Mouse (Mus musculus): ENCODE results near the gene Pex12. TPM values are rescaled to one million over a fixed set of nuclear protein-coding genes. Genes with fewer than 3 reads are reported as not detected.

The Pex12 gene
- polyA plus RNA-seq, 1 experiment from 2014 or later: 19.7 TPM

DNA sequence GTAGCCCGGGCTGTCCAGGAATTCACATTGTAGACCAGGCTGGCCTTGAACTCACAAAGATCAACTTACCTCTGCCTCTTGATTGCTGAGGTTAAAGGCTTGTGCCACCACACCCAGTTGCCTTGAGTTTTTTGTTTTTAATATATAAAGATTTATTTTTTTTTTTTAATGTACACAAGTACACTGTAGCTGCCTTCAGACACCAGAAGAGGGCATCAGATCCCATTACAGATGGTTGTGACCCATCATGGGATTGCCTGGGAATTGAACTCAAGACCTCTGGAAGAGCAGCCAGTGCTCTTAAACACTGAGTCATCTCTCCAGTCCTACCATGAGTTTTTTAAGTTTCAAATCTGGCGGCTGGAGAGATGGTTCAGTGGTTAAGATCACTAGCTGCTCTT lies 955 bp downstream of the Pex12 start:
- no peak overlapping the region for H3K9ac ChIP-seq (replicated peaks)
- peaks cover 31% of the 10 kb centered on the region for H3K4me1 ChIP-seq
- no peak for ATAC-seq (ENCODE audit: low FRiP score, low read depth)
- 63% methylated on average over 2 of the region's 2 CpGs for WGBS
- no peaks in the 10 kb centered on the region for H3K27me3 ChIP-seq
- peaks cover 4% of the 10 kb centered on the region for H3K36me3 ChIP-seq
- no peak overlapping the region for H3K4me3 ChIP-seq
- no peak overlapping the region for H3K4me2 ChIP-seq (replicated peaks)
- H3K9me3 ChIP-seq: no peaks in the 10 kb centered on the region
- no peak overlapping the region for H3K27ac ChIP-seq (replicated peaks)

DNA sequence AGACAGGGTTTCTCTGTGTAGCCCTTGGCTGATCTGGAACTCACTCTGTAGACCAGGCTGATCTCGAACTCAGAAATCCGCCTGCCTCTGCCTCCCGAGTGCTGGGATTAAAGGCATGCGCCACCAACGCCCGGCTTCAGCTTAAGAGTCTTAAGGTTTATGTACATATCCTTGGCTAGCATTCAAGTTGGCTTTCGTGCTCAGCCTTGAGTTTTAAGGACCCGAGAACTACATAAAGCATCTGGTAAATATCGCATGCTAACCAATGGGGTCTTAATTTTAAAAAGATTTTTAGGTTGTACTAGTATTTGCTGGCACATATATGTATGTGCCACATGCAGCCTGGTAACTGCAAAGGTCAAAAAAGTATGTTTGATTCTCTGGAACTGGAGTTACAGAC lies 2.7 kb downstream of the Pex12 start:
- WGBS: 96% methylated on average over 9 of the region's 9 CpGs
- peaks cover 31% of the 10 kb centered on the region for H3K4me1 ChIP-seq
- no peak for ATAC-seq (ENCODE audit: low FRiP score, low read depth)
- no peak overlapping the region for H3K9ac ChIP-seq (replicated peaks)
- H3K4me2 ChIP-seq (replicated peaks): no peak overlapping the region
- H3K4me3 ChIP-seq: no peak overlapping the region
- H3K9me3 ChIP-seq: no peaks in the 10 kb centered on the region
- peaks cover 15% of the 10 kb centered on the region for H3K36me3 ChIP-seq
- H3K27ac ChIP-seq (replicated peaks): no peak overlapping the region
- H3K27me3 ChIP-seq: no peaks in the 10 kb centered on the region

DNA sequence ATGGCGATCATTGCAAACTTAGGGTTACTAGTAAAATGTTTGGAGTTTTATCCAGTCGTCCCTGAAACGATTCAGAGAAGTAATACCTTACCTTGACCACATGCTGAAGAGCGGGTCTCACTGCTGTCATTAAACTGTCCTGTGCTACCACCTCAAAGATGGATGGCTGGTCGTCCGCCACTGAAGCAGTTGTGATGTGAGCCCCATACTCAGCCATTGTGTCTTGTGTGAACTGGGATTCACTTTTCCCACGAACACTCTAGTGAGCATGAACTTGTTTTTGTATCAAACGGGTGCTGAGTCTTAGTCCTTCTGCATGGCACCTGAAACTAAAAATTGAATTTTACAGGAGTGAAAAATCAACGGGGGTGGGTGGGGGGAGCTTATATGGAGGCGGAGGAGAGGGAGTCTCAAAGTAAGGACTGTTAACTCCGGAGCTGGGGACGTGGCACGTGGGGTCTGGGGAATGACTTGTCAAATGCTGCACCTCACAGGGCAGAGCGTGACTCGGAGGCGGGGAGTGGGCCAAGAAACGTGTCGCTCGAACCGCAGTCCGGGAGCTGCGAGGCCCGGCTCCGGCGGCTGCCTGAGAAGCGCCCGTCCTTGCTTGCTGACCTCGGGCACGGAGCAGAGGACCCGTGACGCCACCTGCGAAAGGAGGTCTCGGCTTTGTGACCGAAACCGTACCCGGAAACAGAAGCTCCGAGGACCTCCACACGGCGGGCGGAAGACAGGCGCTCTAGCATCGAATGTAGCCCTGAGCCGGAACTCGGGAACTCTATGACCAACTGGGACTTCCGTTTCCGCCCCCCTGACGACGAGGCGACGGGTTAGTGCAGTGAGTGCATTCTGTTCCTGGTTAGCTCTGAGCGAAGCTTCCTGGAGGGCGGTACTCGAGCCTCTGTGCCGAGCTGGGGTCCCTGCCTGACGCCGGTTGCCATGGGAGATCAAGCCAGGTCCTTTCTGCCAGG lies 3.9 kb downstream of the Pex12 start, which contains the start of gene Ap2b1:
Ap2b1 (plus strand) TSS at position 800 of the 971 bp plus-strand sequence.
- 2% methylated on average over 56 of the region's 56 CpGs for WGBS
- Histone ChIP-seq H3K9me3 (no peaks in the 10 kb centered on the region), H3K27me3 (no peaks in the 10 kb centered on the region), H3K4me2 (replicated peaks) (peak within 1 kb of the TSS; percentile 64), H3K9ac (replicated peaks) (peak within 1 kb of the TSS; percentile 72), H3K4me3 (peak within 1 kb of the TSS; percentile 81), H3K36me3 (peaks cover 15% of the 10 kb centered on the region), H3K4me1 (peaks cover 23% of the 10 kb centered on the region), H3K27ac (replicated peaks) (peak within 1 kb of the TSS; percentile 88)
- ATAC-seq (ENCODE audit: low FRiP score, low read depth): peak; percentile 88

DNA sequence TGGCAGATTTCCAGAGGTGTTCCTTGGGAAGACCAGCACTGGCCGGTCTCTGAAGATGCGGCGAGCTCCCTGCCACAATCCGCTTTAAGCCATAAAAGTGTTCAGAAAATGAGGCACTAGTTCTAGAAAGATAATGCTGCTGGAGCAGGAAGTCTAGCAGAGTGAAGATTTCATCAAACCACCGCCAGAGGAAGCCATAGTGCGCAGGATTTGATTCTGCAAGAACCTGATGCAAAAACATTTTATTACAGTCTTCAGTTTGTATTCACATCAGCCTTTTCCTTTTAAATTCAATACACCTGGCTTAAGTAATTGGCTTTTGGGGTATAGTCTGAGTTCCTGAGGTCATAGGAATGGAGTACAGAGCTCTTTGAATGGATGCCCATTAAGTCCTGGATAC lies 4.6 kb downstream of the Pex12 start:
- Histone ChIP-seq H3K27ac (replicated peaks) (no peak overlapping the region), H3K27me3 (no peaks in the 10 kb centered on the region)
- 78% methylated on average over 6 of the region's 6 CpGs for WGBS

DNA sequence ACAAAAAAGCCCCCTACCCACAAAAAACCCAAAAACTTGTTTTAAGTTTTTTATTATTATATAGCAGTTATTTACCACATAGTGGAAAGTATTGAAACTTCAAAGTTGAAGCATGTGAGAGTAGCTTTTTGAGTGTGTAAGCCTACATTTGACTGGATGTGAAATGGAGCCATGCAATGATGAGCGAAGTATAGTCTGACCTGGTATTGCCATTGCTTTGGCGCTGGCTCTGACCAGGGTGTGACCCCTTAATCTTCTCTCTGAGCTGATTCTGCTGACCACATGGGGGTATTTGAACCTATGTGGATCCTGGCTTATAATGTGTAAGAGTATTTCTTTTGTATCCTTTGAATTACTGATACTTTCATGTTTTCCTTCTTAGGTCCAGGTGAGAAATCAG lies 8.3 kb downstream of the Pex12 start:
- H3K27ac ChIP-seq (replicated peaks): no peak overlapping the region
- H3K9ac ChIP-seq (replicated peaks): no peak overlapping the region
- peaks cover 35% of the 10 kb centered on the region for H3K4me1 ChIP-seq
- H3K4me2 ChIP-seq (replicated peaks): peak overlapping the region; percentile 74; the same call in 1 of the 2 replicates
- no peak overlapping the region for H3K4me3 ChIP-seq
- WGBS: 83% methylated on average over 2 of the region's 2 CpGs
- ATAC-seq (ENCODE audit: low FRiP score, low read depth): no peak
- no peaks in the 10 kb centered on the region for H3K9me3 ChIP-seq
- peaks cover 15% of the 10 kb centered on the region for H3K36me3 ChIP-seq
- no peaks in the 10 kb centered on the region for H3K27me3 ChIP-seq

More for the DNA sequence above, 4.6 kb downstream of the Pex12 start:
- Histone ChIP-seq H3K4me3 (peak overlapping the region; percentile 81), H3K9ac (replicated peaks) (peak overlapping the region; percentile 72), H3K4me1 (peaks cover 29% of the 10 kb centered on the region), H3K36me3 (peaks cover 15% of the 10 kb centered on the region), H3K9me3 (no peaks in the 10 kb centered on the region), H3K4me2 (replicated peaks) (peak overlapping the region; percentile 64)
- ATAC-seq (ENCODE audit: low FRiP score, low read depth): no peak

DNA sequence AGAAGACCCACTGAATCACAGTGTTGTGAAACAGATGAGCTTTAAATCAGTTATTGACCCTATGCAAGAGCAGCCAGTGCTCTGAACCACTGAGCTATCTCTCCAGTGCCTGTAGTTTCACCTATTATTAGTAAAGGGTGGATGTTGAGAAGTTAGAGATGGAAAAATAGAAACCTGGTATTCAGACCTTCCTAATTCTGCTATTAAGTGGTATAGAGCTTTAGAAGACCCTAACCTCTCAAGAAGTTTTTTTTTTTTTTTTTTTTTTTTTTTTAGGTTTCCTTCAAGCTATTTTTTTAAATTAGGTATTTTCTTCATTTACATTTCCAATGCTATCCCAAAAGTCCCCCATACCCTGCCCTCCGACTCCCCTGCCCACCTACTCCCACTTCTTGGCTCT lies 9.2 kb downstream of the Pex12 start:
- no peaks in the 10 kb centered on the region for H3K27me3 ChIP-seq
- no peak for ATAC-seq (ENCODE audit: low FRiP score, low read depth)
- peak overlapping the region; percentile 68 for H3K4me3 ChIP-seq
- no peaks in the 10 kb centered on the region for H3K9me3 ChIP-seq
- H3K4me1 ChIP-seq: peaks cover 33% of the 10 kb centered on the region
- peak overlapping the region; percentile 74 for H3K4me2 ChIP-seq (replicated peaks)
- 94% methylated on average over 1 of the region's 1 CpGs for WGBS
- no peak overlapping the region for H3K27ac ChIP-seq (replicated peaks)
- H3K36me3 ChIP-seq: peaks cover 15% of the 10 kb centered on the region
- peak overlapping the region; percentile 76 for H3K9ac ChIP-seq (replicated peaks)

DNA sequence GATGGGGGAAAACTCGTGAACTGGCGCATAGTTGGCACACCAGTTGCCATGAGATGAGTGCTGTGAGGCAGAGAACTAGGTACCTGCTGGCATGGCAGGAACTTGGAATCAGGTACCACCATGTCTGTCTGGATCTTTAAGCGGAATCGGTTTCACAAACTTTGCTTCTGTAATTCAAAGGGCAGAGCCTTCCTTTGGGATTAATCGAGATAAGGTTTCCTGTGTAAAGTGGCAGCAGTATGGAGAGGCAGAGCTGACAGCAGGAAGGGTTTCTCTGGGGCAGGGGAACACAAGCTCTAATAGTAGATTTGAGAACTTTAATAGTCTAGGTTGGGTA lies 10.2 kb downstream of the Pex12 start:
- peaks cover 15% of the 10 kb centered on the region for H3K36me3 ChIP-seq
- peak overlapping the region; percentile 68 for H3K4me3 ChIP-seq
- H3K9me3 ChIP-seq: no peaks in the 10 kb centered on the region
- no peaks in the 10 kb centered on the region for H3K27me3 ChIP-seq
- ATAC-seq (ENCODE audit: low FRiP score, low read depth): no peak
- H3K9ac ChIP-seq (replicated peaks): peak overlapping the region; percentile 76
- H3K4me1 ChIP-seq: peaks cover 25% of the 10 kb centered on the region
- 2% methylated on average over 5 of the region's 5 CpGs for whole genome bisulfite sequencing
- peak overlapping the region; percentile 74 for H3K4me2 ChIP-seq (replicated peaks)
- 0 out of 2 replicates have a peak overlapping the region, but pooled peaks have one; percentile 61 for H3K27ac ChIP-seq (replicated peaks)

DNA sequence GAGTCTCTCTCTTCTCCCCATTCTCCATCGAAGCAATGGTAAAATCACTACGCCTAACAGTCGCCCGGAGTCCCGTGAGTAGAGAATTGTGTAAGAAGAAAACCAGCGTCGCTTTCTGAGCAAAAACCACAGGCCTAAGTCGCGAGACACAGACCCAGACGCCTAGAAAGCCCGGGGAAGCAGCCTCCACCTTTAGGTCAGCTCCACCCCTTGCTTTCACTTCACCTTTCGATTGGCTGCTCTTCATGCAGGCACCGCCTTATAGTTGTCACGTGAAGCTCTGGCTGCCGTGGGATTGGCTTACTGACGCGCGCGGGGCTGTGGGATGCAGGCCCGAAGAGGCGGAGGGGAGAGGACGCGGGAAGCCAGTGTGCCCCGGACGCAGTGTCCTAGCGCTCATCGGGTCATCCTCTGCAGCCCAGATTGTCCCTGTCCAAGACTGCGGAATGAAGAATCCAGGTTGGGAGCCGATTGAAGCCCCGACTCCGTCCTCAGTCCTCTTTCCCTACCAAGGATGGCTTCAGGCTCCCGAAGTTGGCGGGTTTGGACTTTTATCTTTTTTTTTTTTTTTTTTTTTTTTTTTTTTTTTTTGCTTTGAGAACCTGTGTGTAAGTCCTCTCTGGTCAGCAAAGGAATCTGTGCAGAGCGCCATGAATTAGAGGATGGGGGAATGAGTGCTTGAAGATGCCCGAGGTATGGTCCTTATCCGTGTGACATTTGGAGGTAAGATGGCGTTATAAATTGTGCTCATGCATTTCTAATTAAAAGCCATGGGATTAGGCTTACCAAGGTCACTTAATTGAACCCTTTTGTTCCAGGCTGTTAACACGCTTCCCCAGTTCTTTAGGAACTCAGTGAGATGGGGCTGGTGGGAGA lies 10.8 kb downstream of the Pex12 start:
- H3K4me2 ChIP-seq (replicated peaks): peak overlapping the region; percentile 74
- ATAC-seq (ENCODE audit: low FRiP score, low read depth): peak; percentile 99
- no peaks in the 10 kb centered on the region for H3K9me3 ChIP-seq
- H3K4me3 ChIP-seq: peak overlapping the region; percentile 68
- H3K36me3 ChIP-seq: peaks cover 14% of the 10 kb centered on the region
- H3K9ac ChIP-seq (replicated peaks): peak overlapping the region; percentile 76
- peak overlapping the region; percentile 78 for H3K27ac ChIP-seq (replicated peaks)
- no peaks in the 10 kb centered on the region for H3K27me3 ChIP-seq
- H3K4me1 ChIP-seq: peaks cover 22% of the 10 kb centered on the region
- WGBS: under 1% methylated on average over 38 of the region's 38 CpGs

DNA sequence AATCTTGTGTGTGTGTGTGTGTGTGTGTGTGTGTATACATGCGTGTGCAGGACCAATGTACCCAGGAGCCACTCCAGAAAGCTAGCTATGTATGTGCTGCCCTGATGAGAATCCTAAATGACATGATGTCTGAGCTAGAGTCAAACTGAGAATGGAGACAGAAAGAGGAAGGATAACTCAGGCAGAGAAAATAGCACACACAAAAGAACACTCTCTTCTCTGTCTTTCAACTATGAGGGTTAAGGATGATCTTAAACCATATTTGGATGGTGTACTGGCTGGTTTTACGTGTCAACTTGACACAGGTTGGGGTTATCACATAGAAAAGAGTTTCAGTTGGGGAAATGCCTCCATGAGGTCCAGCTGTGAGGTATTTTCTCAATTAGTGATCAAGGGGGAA lies 12.8 kb downstream of the Pex12 start:
- no peak overlapping the region for H3K9ac ChIP-seq (replicated peaks)
- H3K27ac ChIP-seq (replicated peaks): no peak overlapping the region
- H3K9me3 ChIP-seq: no peaks in the 10 kb centered on the region
- 87% methylated on average over 2 of the region's 2 CpGs for WGBS
- ATAC-seq (ENCODE audit: low FRiP score, low read depth): no peak
- no peak overlapping the region for H3K4me3 ChIP-seq
- H3K36me3 ChIP-seq: no peaks in the 10 kb centered on the region
- H3K4me2 ChIP-seq (replicated peaks): no peak overlapping the region
- H3K4me1 ChIP-seq: peaks cover 18% of the 10 kb centered on the region
- H3K27me3 ChIP-seq: no peaks in the 10 kb centered on the region

DNA sequence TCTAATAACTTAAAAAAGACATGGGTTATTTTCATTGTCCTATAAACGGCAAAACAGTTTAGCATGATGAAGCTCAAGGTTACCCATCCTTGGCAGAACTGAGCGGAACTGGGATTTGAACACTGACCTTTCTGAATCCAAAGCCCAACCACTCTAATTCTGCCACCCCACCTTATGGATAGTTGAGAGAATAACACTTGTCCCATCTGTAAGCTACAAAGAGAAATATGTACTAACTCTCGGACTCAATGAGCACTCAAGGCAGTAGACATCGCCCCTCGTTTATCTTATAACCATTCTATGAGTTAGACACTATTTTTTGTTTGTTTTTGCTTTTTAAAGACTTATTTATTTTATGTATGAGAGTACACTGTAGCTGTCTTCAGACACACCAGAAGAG lies 13.3 kb downstream of the Pex12 start:
- Histone ChIP-seq H3K27ac (replicated peaks) (no peak overlapping the region), H3K9ac (replicated peaks) (no peak overlapping the region), H3K27me3 (no peaks in the 10 kb centered on the region), H3K9me3 (no peaks in the 10 kb centered on the region), H3K4me2 (replicated peaks) (no peak overlapping the region), H3K36me3 (no peaks in the 10 kb centered on the region), H3K4me1 (peaks cover 18% of the 10 kb centered on the region), H3K4me3 (no peak overlapping the region)
- WGBS: 92% methylated on average over 5 of the region's 5 CpGs
- no peak for ATAC-seq (ENCODE audit: low FRiP score, low read depth)

DNA sequence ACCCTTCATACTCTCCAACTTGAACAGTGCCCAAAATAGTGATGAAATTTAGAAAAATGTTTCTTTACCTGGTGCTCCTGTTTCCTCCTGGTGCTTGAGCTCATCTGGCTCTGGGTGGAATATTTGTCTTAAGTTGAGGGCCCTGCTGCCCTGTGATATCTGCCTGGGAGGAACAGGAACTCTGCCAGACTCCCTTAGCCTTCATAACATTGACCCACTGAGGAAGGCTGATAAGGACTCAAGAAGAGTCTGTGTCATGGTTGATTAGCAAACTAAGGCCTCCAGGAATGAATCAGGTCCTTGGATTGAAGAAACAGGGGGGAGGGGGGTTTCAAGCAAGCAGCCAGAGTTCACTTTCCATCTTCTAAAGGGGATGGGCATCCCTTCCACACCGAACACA lies 15.8 kb downstream of the Pex12 start, which contains the start of gene Slfn14:
Slfn14 (minus strand) TSS at position 161 of the 400 bp plus-strand sequence.
- Histone ChIP-seq H3K36me3 (no peaks in the 10 kb centered on the region), H3K9me3 (no peaks in the 10 kb centered on the region), H3K27ac (replicated peaks) (no peak within 1 kb of the TSS), H3K4me1 (peaks cover 5% of the 10 kb centered on the region; the same call in 1 of the 2 replicates), H3K9ac (replicated peaks) (no peak within 1 kb of the TSS), H3K4me3 (no peak within 1 kb of the TSS), H3K27me3 (no peaks in the 10 kb centered on the region), H3K4me2 (replicated peaks) (no peak within 1 kb of the TSS)
- 93% methylated on average over 1 of the region's 1 CpGs for WGBS
- ATAC-seq (ENCODE audit: low FRiP score, low read depth): no peak

DNA sequence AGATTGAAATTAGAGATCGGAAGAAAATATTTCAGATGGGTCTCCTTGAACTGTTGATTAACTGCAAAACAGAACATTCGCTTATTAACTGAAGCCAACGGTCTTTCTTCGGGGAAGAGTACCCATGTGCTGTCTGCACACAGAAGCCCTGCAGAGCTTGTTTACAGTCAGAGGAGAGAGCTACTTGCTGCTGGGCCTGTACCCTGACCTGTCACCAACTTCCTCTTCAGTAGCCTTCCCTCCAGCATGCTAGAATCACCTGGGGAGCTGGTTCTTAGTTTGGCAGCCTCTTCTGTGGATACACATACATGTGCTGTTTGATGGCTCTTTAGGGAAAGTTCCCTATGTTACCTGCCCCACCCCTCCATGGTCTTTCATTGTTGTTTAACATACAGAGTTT lies 16.8 kb downstream of the Pex12 start:
- WGBS: 92% methylated on average over 4 of the region's 4 CpGs
- no peak for ATAC-seq (ENCODE audit: low FRiP score, low read depth)
- no peaks in the 10 kb centered on the region for H3K9me3 ChIP-seq
- no peaks in the 10 kb centered on the region for H3K36me3 ChIP-seq
- H3K4me1 ChIP-seq: no peaks in the 10 kb centered on the region
- no peak overlapping the region for H3K27ac ChIP-seq (replicated peaks)
- H3K27me3 ChIP-seq: no peaks in the 10 kb centered on the region
- H3K9ac ChIP-seq (replicated peaks): no peak overlapping the region
- H3K4me2 ChIP-seq (replicated peaks): no peak overlapping the region
- H3K4me3 ChIP-seq: no peak overlapping the region

All from midbrain, embryonic 12.5 days (tissue).